Mouse (Mus musculus) liver, postnatal 0 days (tissue): ENCODE data around the gene Il4i1.

Source experiments
- CTCF ChIP-seq: sonication (generic); IDR thresholded peaks from 2 replicates; pipeline ENCODE4 v1.5.1; 2016; ENCODE audit warnings: antibody characterized with exemption, low read depth
- EP300 ChIP-seq: IDR thresholded peaks from 2 replicates; pipeline ENCODE4 v1.6.1; 2016; ENCODE audit warnings: antibody characterized with exemption, low read depth, mild to moderate bottlenecking

- TF ChIP-seq EP300 (peak; percentile 82), CTCF (no peak)
Measured at GRCm38 (mm10) chr7:44819863-44820262, 3.7 kb downstream of the Il4i1 start.
